ENCODE assay signal across 10 mouse cellular contexts in genomic region chr7:31082831-31083588, GRCm38 (mm10). TPM values are rescaled to one million over a fixed set of nuclear protein-coding genes. Genes with fewer than 3 reads are reported as not detected.
DNase-seq lines count a peak whose midpoint lies in the region; ATAC-seq and TF ChIP-seq lines count a peak whose summit lies in the region.
"Had no signal": no experiment of that assay in that cellular context is flagged by ENCODE, and none has a peak within 500 bp of the region (broad histone marks: within the 10 kb centered on the region; RNA-seq: fewer than 3 reads in every experiment).

No protein-coding gene starts in this region.

- no peak overlapping the region for H3K4me2 ChIP-seq in kidney, embryonic 15.5 days
- H3K4me2 ChIP-seq in heart, postnatal 0 days (ENCODE audit: low read depth, low read length), result no peak overlapping the region
- H3K4me2 ChIP-seq in liver, postnatal 0 days (ENCODE audit: low read depth, low read length), result no peak overlapping the region
- H3K4me2 ChIP-seq: liver, embryonic 15.5 days had no signal

- no peak overlapping the region for H3K9ac ChIP-seq in kidney, embryonic 15.5 days
- no peak overlapping the region for H3K9ac ChIP-seq in heart, postnatal 0 days (replicated peaks; ENCODE audit: low read depth, low read length)
- H3K9ac ChIP-seq in liver, postnatal 0 days (replicated peaks), result no peak overlapping the region
- H3K9ac ChIP-seq: liver, embryonic 15.5 days had no signal

- H3K9me3 ChIP-seq in kidney, embryonic 15.5 days (replicated peaks), result no peaks in the 10 kb centered on the region
- H3K9me3 ChIP-seq in heart, postnatal 0 days (replicated peaks; ENCODE audit: control insufficient read depth, low read length), result no peaks in the 10 kb centered on the region
- no peaks in the 10 kb centered on the region for H3K9me3 ChIP-seq in liver, postnatal 0 days (ENCODE audit: low read length)
- H3K9me3 ChIP-seq: liver, embryonic 15.5 days had no signal

- no peak for ATAC-seq in kidney, embryonic 15.5 days (replicated peaks; ENCODE audit: low FRiP score)
- ATAC-seq in heart, postnatal 0 days (ENCODE audit: insufficient read depth, low read depth), result peak; percentile 59
- peak; percentile 50; the same call in 1 of the 2 replicates for ATAC-seq in liver, postnatal 0 days

- TF ChIP-seq CTCF in heart, postnatal 0 days (IDR thresholded peaks at IDR 0.05; ENCODE audit: low read depth), result no peak
- no peak for TF ChIP-seq CTCF in liver, postnatal 0 days (IDR thresholded peaks at IDR 0.05; ENCODE audit: low read depth)

- no peak overlapping the region for H3K4me3 ChIP-seq in kidney, embryonic 15.5 days (replicated peaks)
- no peak overlapping the region for H3K4me3 ChIP-seq in heart, postnatal 0 days (ENCODE audit: low read depth, low read length)
- no peak overlapping the region for H3K4me3 ChIP-seq in liver, postnatal 0 days (ENCODE audit: low read depth, low read length)
- H3K4me3 ChIP-seq: liver, embryonic 15.5 days had no signal

- DNase-seq in kidney, adult 11 months, result peak; percentile 37
- DNase-seq in ZHBTc4 (ENCODE audit: low read depth, low spot score) (peak; percentile 70), MN1 (ENCODE audit: low spot score) (no peak)
- peak; percentile 84 to 86 for DNase-seq in cerebellum, postnatal 10 days
- peak; percentile 45 for DNase-seq in heart, postnatal 0 days (ENCODE audit: low spot score)
- no peak for DNase-seq in liver, postnatal 0 days
- DNase-seq in thymus, postnatal 36 days, result no peak

- H3K36me3 ChIP-seq in kidney, embryonic 15.5 days, result no peaks in the 10 kb centered on the region
- H3K36me3 ChIP-seq in heart, postnatal 0 days (replicated peaks; ENCODE audit: control insufficient read depth, insufficient read depth, low read length), result no peaks in the 10 kb centered on the region
- no peaks in the 10 kb centered on the region for H3K36me3 ChIP-seq in liver, postnatal 0 days (replicated peaks; ENCODE audit: insufficient read depth, low read length)
- H3K36me3 ChIP-seq: liver, embryonic 15.5 days had no signal

- peaks cover 12% of the 10 kb centered on the region for H3K4me1 ChIP-seq in kidney, embryonic 15.5 days
- H3K4me1 ChIP-seq in heart, postnatal 0 days (ENCODE audit: control insufficient read depth, insufficient read depth), result peaks cover 6% of the 10 kb centered on the region
- H3K4me1 ChIP-seq in liver, postnatal 0 days (ENCODE audit: insufficient read depth), result peaks cover 17% of the 10 kb centered on the region
- H3K4me1 ChIP-seq: liver, embryonic 15.5 days had no signal

- 73% methylated on average over 14 of the region's 14 CpGs for WGBS in kidney, embryonic 15.5 days
- WGBS in heart, postnatal 0 days, result 61% methylated on average over 14 of the region's 14 CpGs
- WGBS in liver, postnatal 0 days (ENCODE audit: insufficient replicate concordance), result 70% methylated on average over 14 of the region's 14 CpGs

- H3K27me3 ChIP-seq in kidney, embryonic 15.5 days, result no peaks in the 10 kb centered on the region
- no peaks in the 10 kb centered on the region for H3K27me3 ChIP-seq in heart, postnatal 0 days (ENCODE audit: control insufficient read depth, insufficient read depth, low read length)
- H3K27me3 ChIP-seq in liver, postnatal 0 days (ENCODE audit: insufficient read depth, low read length), result no peaks in the 10 kb centered on the region
- H3K27me3 ChIP-seq: liver, embryonic 15.5 days had no signal

- H3K27ac ChIP-seq in kidney, embryonic 15.5 days, result no peak overlapping the region
- H3K27ac ChIP-seq in heart, postnatal 0 days (ENCODE audit: low read depth), result no peak overlapping the region
- peak overlapping the region; percentile 53; the same call in 1 of the 2 replicates for H3K27ac ChIP-seq in liver, postnatal 0 days (ENCODE audit: low read depth)
- H3K27ac ChIP-seq: liver, embryonic 15.5 days had no signal

- no peak for TF ChIP-seq EP300 in heart, postnatal 0 days (IDR thresholded peaks at IDR 0.05; ENCODE audit: low read depth)
- no peak for TF ChIP-seq EP300 in liver, postnatal 0 days (IDR thresholded peaks at IDR 0.05; ENCODE audit: low read depth)

RNA-seq across cellular contexts. Expression of gene Fxyd3, which starts 6.5 kb away (rescaled TPM):
- 14.3 and 14.8 TPM in 2 replicates for polyA plus RNA-seq in kidney, embryonic 15.5 days (2015; fragmentation: Nextera tagmentation; extraction: Ambion mirVana)
- total RNA-seq in heart, postnatal 0 days (2014; rRNA removed; ENCODE audit: low replicate concordance), result 0.81 and 0.92 TPM in 2 replicates
- polyA plus RNA-seq in heart, postnatal 0 days (2015; fragmentation: Nextera tagmentation; extraction: Ambion mirVana), result 0.66 and 2.4 TPM in 2 replicates
- 3.4 TPM in 2 replicates for polyA plus RNA-seq in liver, postnatal 0 days (2015; fragmentation: Nextera tagmentation; extraction: Ambion mirVana)
- total RNA-seq: MEL had no signal

RNA-seq across cellular contexts. Expression of gene Lgi4, which starts 23.9 kb away (rescaled TPM):
- polyA plus RNA-seq in kidney, embryonic 15.5 days (2015; fragmentation: Nextera tagmentation; extraction: Ambion mirVana), result 0.34 and 0.44 TPM in 2 replicates
- total RNA-seq in heart, postnatal 0 days (2014; rRNA removed; ENCODE audit: low replicate concordance), result 0.27 and 2.7 TPM in 2 replicates
- polyA plus RNA-seq in heart, postnatal 0 days (2015; fragmentation: Nextera tagmentation; extraction: Ambion mirVana), result 0.08 and 0.19 TPM in 2 replicates
- polyA plus RNA-seq in liver, postnatal 0 days (2015; fragmentation: Nextera tagmentation; extraction: Ambion mirVana), result 0.11 TPM in 1 of 2 replicates, not detected in the other
- total RNA-seq: MEL had no signal
- polyA plus RNA-seq: liver, embryonic 15.5 days had no signal

RNA-seq across cellular contexts. Expression of gene Fxyd1, which starts 26.0 kb away (rescaled TPM):
- polyA plus RNA-seq in kidney, embryonic 15.5 days (2015; fragmentation: Nextera tagmentation; extraction: Ambion mirVana), result 50.8 and 57.9 TPM in 2 replicates
- total RNA-seq in heart, postnatal 0 days (2014; rRNA removed; ENCODE audit: low replicate concordance), result 499 and 572 TPM in 2 replicates
- 1,579 and 1,586 TPM in 2 replicates for polyA plus RNA-seq in heart, postnatal 0 days (2015; fragmentation: Nextera tagmentation; extraction: Ambion mirVana)
- 300 and 302 TPM in 2 replicates for polyA plus RNA-seq in liver, postnatal 0 days (2015; fragmentation: Nextera tagmentation; extraction: Ambion mirVana)
- total RNA-seq: MEL had no signal

RNA-seq across cellular contexts. Expression of gene Fxyd7, which starts 31.7 kb away (rescaled TPM):
- polyA plus RNA-seq in kidney, embryonic 15.5 days (2015; fragmentation: Nextera tagmentation; extraction: Ambion mirVana), result 8.2 and 11.2 TPM in 2 replicates
- 5.8 TPM in 1 of 2 replicates, not detected in the other for total RNA-seq in heart, postnatal 0 days (2014; rRNA removed; ENCODE audit: low replicate concordance)
- 0.67 and 0.72 TPM in 2 replicates for polyA plus RNA-seq in heart, postnatal 0 days (2015; fragmentation: Nextera tagmentation; extraction: Ambion mirVana)
- 0.16 TPM in 1 of 2 replicates, not detected in the other for polyA plus RNA-seq in liver, postnatal 0 days (2015; fragmentation: Nextera tagmentation; extraction: Ambion mirVana)
- total RNA-seq: MEL had no signal

RNA-seq across cellular contexts. Expression of gene Hpn, which starts 32.1 kb away (rescaled TPM):
- 40.6 and 45.0 TPM in 2 replicates for polyA plus RNA-seq in kidney, embryonic 15.5 days (2015; fragmentation: Nextera tagmentation; extraction: Ambion mirVana)
- total RNA-seq in heart, postnatal 0 days (2014; rRNA removed; ENCODE audit: low replicate concordance), result 6.7 and 10.5 TPM in 2 replicates
- 1.3 and 1.7 TPM in 2 replicates for polyA plus RNA-seq in heart, postnatal 0 days (2015; fragmentation: Nextera tagmentation; extraction: Ambion mirVana)
- 250 and 259 TPM in 2 replicates for polyA plus RNA-seq in liver, postnatal 0 days (2015; fragmentation: Nextera tagmentation; extraction: Ambion mirVana)

Comparison
In these comparisons a context has a peak if more than half of its experiments do, and no peak if none do; other contexts are left out.
1. DNase-seq: peak in kidney, adult 11 months (single experiment), ZHBTc4 (single experiment), cerebellum, postnatal 10 days (2 of 2) and heart, postnatal 0 days (single experiment); none in liver, postnatal 0 days (single experiment), MN1 (single experiment) and thymus, postnatal 36 days (0 of 2).